Mouse (Mus musculus) G1E (cell line): Measurements from ENCODE around the gene Dnm3.

ENCODE experiments used
- CTCF ChIP-seq: IDR thresholded peaks from 2 replicates; pipeline ENCODE4 v1.5.1; 2012; ENCODE audit warnings: low read depth, low read length, inconsistent platforms, mixed read lengths
- GATA1 ChIP-seq: IDR thresholded peaks from 2 replicates; pipeline ENCODE4 v1.6.1; 2012; ENCODE audit warnings: borderline replicate concordance, low read length, inconsistent platforms, mixed read lengths

- TF ChIP-seq CTCF (no peak), GATA1 (no peak)
Observed at GRCm38 (mm10) chr1:162153118-162153517, 324.7 kb downstream of the Dnm3 start.
